Comparison of ENCODE assay signal across 8 mouse cellular contexts in genomic region chr9:115310346-115311222, GRCm38 (mm10). TPM values are rescaled to one million over a fixed set of nuclear protein-coding genes. Genes with fewer than 3 reads are reported as not detected.
DNase-seq lines count a peak whose midpoint lies in the region; ATAC-seq lines count a peak whose summit lies in the region.

Stt3b (minus strand) TSS chr9:115310421.

- WGBS in forebrain, embryonic 14.5 days: under 1% methylated on average over 91 of the region's 91 CpGs
- WGBS in neural tube, embryonic 15.5 days: under 1% methylated on average over 90 of the region's 91 CpGs

- H3K27me3 ChIP-seq in forebrain, embryonic 14.5 days (replicated peaks; ENCODE audit: control insufficient read depth, insufficient read depth, low read length): no peaks in the 10 kb centered on the region
- no peaks in the 10 kb centered on the region for H3K27me3 ChIP-seq in neural tube, embryonic 15.5 days (replicated peaks)

- intact Hi-C loops in heart, postnatal 14 days (cut with DNase I): no loop called here

- peak within 1 kb of the TSS; percentile 96 for H3K4me3 ChIP-seq in forebrain, embryonic 14.5 days (ENCODE audit: low read depth, low read length)
- peak within 1 kb of the TSS; percentile 99 for H3K4me3 ChIP-seq in neural tube, embryonic 15.5 days (replicated peaks)

- peak within 1 kb of the TSS; percentile 98 for H3K9ac ChIP-seq in forebrain, embryonic 14.5 days (ENCODE audit: low read length)
- peak within 1 kb of the TSS; percentile 88 for H3K9ac ChIP-seq in neural tube, embryonic 15.5 days (replicated peaks)

- peaks cover 27% of the 10 kb centered on the region for H3K4me1 ChIP-seq in forebrain, embryonic 14.5 days (ENCODE audit: control insufficient read depth, insufficient read depth, low read length)
- peaks cover 27% of the 10 kb centered on the region for H3K4me1 ChIP-seq in neural tube, embryonic 15.5 days

- peak within 1 kb of the TSS; percentile 62 for H3K4me2 ChIP-seq in forebrain, embryonic 14.5 days (ENCODE audit: low read length)
- peak within 1 kb of the TSS; percentile 60 for H3K4me2 ChIP-seq in neural tube, embryonic 15.5 days

- peak; percentile 98 for DNase-seq in ES-CJ7 (ENCODE audit: low read depth, low spot score)
- DNase-seq in cerebellum, adult 11 months: peak; percentile 100
- peak; percentile 100 for DNase-seq in forebrain, embryonic 14.5 days (ENCODE audit: low spot score)
- peak; percentile 100 for DNase-seq in heart, postnatal 14 days
- peak; percentile 99 for DNase-seq in layer of hippocampus, adult 11-12 months (ENCODE audit: low spot score)
- DNase-seq in lung, adult 18-20 months: peak; percentile 100
- DNase-seq in testis, postnatal 14 days (ENCODE audit: low spot score): peak; percentile 100

- H3K36me3 ChIP-seq in forebrain, embryonic 14.5 days (ENCODE audit: control insufficient read depth, insufficient read depth, low read length): no peaks in the 10 kb centered on the region
- H3K36me3 ChIP-seq in neural tube, embryonic 15.5 days: no peaks in the 10 kb centered on the region

- peak within 1 kb of the TSS; percentile 97 for H3K27ac ChIP-seq in forebrain, embryonic 14.5 days (ENCODE audit: low read depth, low read length)
- peak within 1 kb of the TSS; percentile 100 for H3K27ac ChIP-seq in neural tube, embryonic 15.5 days (replicated peaks)

- ATAC-seq in forebrain, embryonic 14.5 days: peak; percentile 94
- ATAC-seq in neural tube, embryonic 15.5 days (ENCODE audit: low FRiP score): peak; percentile 96

- no peaks in the 10 kb centered on the region for H3K9me3 ChIP-seq in forebrain, embryonic 14.5 days (replicated peaks; ENCODE audit: control insufficient read depth, low read length)
- no peaks in the 10 kb centered on the region for H3K9me3 ChIP-seq in neural tube, embryonic 15.5 days (replicated peaks)

RNA-seq across cellular contexts. Expression of gene Stt3b, which starts in this region (rescaled TPM):
- 74.8 and 80.5 TPM in 2 replicates for polyA plus RNA-seq in forebrain, embryonic 14.5 days (2014; fragmentation: Nextera tagmentation; extraction: Ambion mirVana)
- total RNA-seq in heart, postnatal 14 days (2021): 10 to 100 TPM; 58.4 to 61.7 TPM
- polyA plus RNA-seq in neural tube, embryonic 15.5 days (2015; fragmentation: Nextera tagmentation; extraction: Ambion mirVana): 93.5 and 96.3 TPM in 2 replicates

Comparison
In these comparisons a context has a peak if more than half of its experiments do, and no peak if none do; other contexts are left out.
1. Peak in every context shown above with its lines: DNase-seq, ATAC-seq, H3K4me3 ChIP-seq and H3K27ac ChIP-seq.